Mouse (Mus musculus): Measurements from ENCODE around the gene Cct3. TPM values are rescaled to one million over a fixed set of nuclear protein-coding genes. Genes with fewer than 3 reads are reported as not detected.
A peak's percentile ranks its signal among the peaks of the same experiment; 100 is the strongest.
"Not testable (repeated sequence)": the region's sequence is repeated elsewhere in the genome, so short reads cannot be mapped to it uniquely, and the experiment has no call there.

Gene Cct3
- polyA plus RNA-seq, 1 experiment, result 157 TPM

- Histone ChIP-seq H3K36me3 (ENCODE audit: control insufficient read depth, insufficient read depth, low read length) (peaks cover 3% of the 10 kb centered on the region; the same call in 1 of the 2 replicates), H3K27ac (ENCODE audit: insufficient read depth, low read depth, low read length) (no peak overlapping the region), H3K4me3 (ENCODE audit: insufficient read depth, low read depth, low read length) (no peak overlapping the region), H3K4me1 (ENCODE audit: control insufficient read depth, insufficient read depth, low read length) (no peaks in the 10 kb centered on the region), H3K27me3 (replicated peaks; ENCODE audit: control insufficient read depth, insufficient read depth, low read length) (no peaks in the 10 kb centered on the region)
- no peak for DNase-seq
- TF ChIP-seq POLR2A (IDR thresholded peaks at IDR 0.05; ENCODE audit: low read depth, low read length) (no peak), CTCF (conservative IDR thresholded peaks at IDR 0.05; ENCODE audit: insufficient read depth, insufficient read length, low read depth, low read length) (no peak)
- WGBS, result 79% methylated on average over 4 of the region's 4 CpGs
These were observed 66.8 kb downstream of the Cct3 start for GRCm38 (mm10) chr3:88363700-88364099.

- Histone ChIP-seq H3K4me3 (ENCODE audit: insufficient read depth, low read depth, low read length) (no peak within 1 kb of the TSS), H3K27ac (ENCODE audit: insufficient read depth, low read depth, low read length) (no peak within 1 kb of the TSS), H3K4me1 (ENCODE audit: control insufficient read depth, insufficient read depth, low read length) (no peaks in the 10 kb centered on the region)
These were observed 67.4 kb downstream of the Cct3 start, which contains the start of gene Paqr6 for GRCm38 (mm10) chr3:88364337-88364736. Gene Paqr6, plus strand, starts transcription at chr3:88364584.

GRCm38 (mm10) chr3:88365705-88366361 lies 68.9 kb downstream of the Cct3 start:
- 56% methylated on average over 34 of the region's 34 CpGs for WGBS
- H3K4me3 ChIP-seq (ENCODE audit: insufficient read depth, low read depth, low read length), result no peak overlapping the region
- TF ChIP-seq POLR2A (IDR thresholded peaks at IDR 0.05; ENCODE audit: low read depth, low read length), result no peak
- TF ChIP-seq CTCF (conservative IDR thresholded peaks at IDR 0.05; ENCODE audit: insufficient read depth, insufficient read length, low read depth, low read length), result no peak

More at GRCm38 (mm10) chr3:88364337-88364736, 67.4 kb downstream of the Cct3 start, which contains the start of gene Paqr6:
- Histone ChIP-seq H3K27me3 (replicated peaks; ENCODE audit: control insufficient read depth, insufficient read depth, low read length) (no peaks in the 10 kb centered on the region), H3K36me3 (ENCODE audit: control insufficient read depth, insufficient read depth, low read length) (peaks cover 2% of the 10 kb centered on the region; the same call in 1 of the 2 replicates)
- TF ChIP-seq CTCF (conservative IDR thresholded peaks at IDR 0.05; ENCODE audit: insufficient read depth, insufficient read length, low read depth, low read length), result no peak
- no peak for TF ChIP-seq POLR2A (IDR thresholded peaks at IDR 0.05; ENCODE audit: low read depth, low read length)
- peak; percentile 77 for DNase-seq
- WGBS, result 9% methylated on average over 16 of the region's 16 CpGs

GRCm38 (mm10) chr3:88366830-88367428 lies 70.0 kb downstream of the Cct3 start:
- DNase-seq, result peak; percentile 51
- not testable (repeated sequence) for H3K4me1 ChIP-seq (ENCODE audit: control insufficient read depth, insufficient read depth, low read length); H3K27me3 ChIP-seq (replicated peaks; ENCODE audit: control insufficient read depth, insufficient read depth, low read length); H3K36me3 ChIP-seq (ENCODE audit: control insufficient read depth, insufficient read depth, low read length); H3K27ac ChIP-seq (ENCODE audit: insufficient read depth, low read depth, low read length); H3K4me3 ChIP-seq (ENCODE audit: insufficient read depth, low read depth, low read length)
- WGBS, result 8% methylated on average over 20 of the region's 22 CpGs

More at GRCm38 (mm10) chr3:88365705-88366361, 68.9 kb downstream of the Cct3 start:
- no peaks in the 10 kb centered on the region; the same call in 1 of the 2 replicates for H3K36me3 ChIP-seq (ENCODE audit: control insufficient read depth, insufficient read depth, low read length)
- no peaks in the 10 kb centered on the region for H3K4me1 ChIP-seq (ENCODE audit: control insufficient read depth, insufficient read depth, low read length)
- DNase-seq, result no peak
- H3K27me3 ChIP-seq (replicated peaks; ENCODE audit: control insufficient read depth, insufficient read depth, low read length), result no peaks in the 10 kb centered on the region
- no peak overlapping the region for H3K27ac ChIP-seq (ENCODE audit: insufficient read depth, low read depth, low read length)

- not testable (repeated sequence) for H3K4me1 ChIP-seq (ENCODE audit: control insufficient read depth, insufficient read depth, low read length); H3K36me3 ChIP-seq (ENCODE audit: control insufficient read depth, insufficient read depth, low read length); H3K27me3 ChIP-seq (replicated peaks; ENCODE audit: control insufficient read depth, insufficient read depth, low read length); H3K27ac ChIP-seq (ENCODE audit: insufficient read depth, low read depth, low read length); H3K4me3 ChIP-seq (ENCODE audit: insufficient read depth, low read depth, low read length); DNase-seq
- WGBS, result 51% methylated on average over 3 of the region's 7 CpGs
These were observed 70.6 kb downstream of the Cct3 start for GRCm38 (mm10) chr3:88367517-88367916.

GRCm38 (mm10) chr3:88368511-88368910 lies 71.6 kb downstream of the Cct3 start:
- whole genome bisulfite sequencing, result 86% methylated on average over 7 of the region's 7 CpGs
- not testable (repeated sequence) for H3K36me3 ChIP-seq (ENCODE audit: control insufficient read depth, insufficient read depth, low read length)

More at GRCm38 (mm10) chr3:88368511-88368910, 71.6 kb downstream of the Cct3 start:
- H3K4me1 ChIP-seq (ENCODE audit: control insufficient read depth, insufficient read depth, low read length); DNase-seq; H3K4me3 ChIP-seq (ENCODE audit: insufficient read depth, low read depth, low read length); H3K27ac ChIP-seq (ENCODE audit: insufficient read depth, low read depth, low read length); H3K27me3 ChIP-seq (replicated peaks; ENCODE audit: control insufficient read depth, insufficient read depth, low read length): not testable (repeated sequence)

Other genes starting within 250 kb of the Cct3 start
- 141 and 165 TPM in 2 replicates for gene Naxe, start 238.6 kb upstream of the Cct3 start, polyA plus RNA-seq (2012; rRNA removed)
- gene Ttc24, start 218.8 kb upstream of the Cct3 start, polyA plus RNA-seq (2012; rRNA removed), result 0.15 TPM in 1 of 2 replicates, not detected in the other
- 0.81 and 0.83 TPM in 2 replicates for gene Iqgap3, start 215.1 kb upstream of the Cct3 start, polyA plus RNA-seq (2012; rRNA removed)
- gene Mef2d, start 154.7 kb upstream of the Cct3 start, polyA plus RNA-seq (2012; rRNA removed), result 41.8 and 42.7 TPM in 2 replicates
- 94.4 and 106 TPM in 2 replicates for gene Rhbg, start 42.4 kb upstream of the Cct3 start, polyA plus RNA-seq (2012; rRNA removed)
- 0.22 and 0.23 TPM in 2 replicates for gene Gm38392, start 9.9 kb upstream of the Cct3 start, polyA plus RNA-seq (2012; rRNA removed)
- 5.7 and 8.0 TPM in 2 replicates for gene Tsacc, start 117 bp upstream of the Cct3 start, polyA plus RNA-seq (2012; rRNA removed)
- gene Glmp, start 27.9 kb downstream of the Cct3 start, polyA plus RNA-seq (2012; rRNA removed), result 426 and 429 TPM in 2 replicates
- gene Tmem79, start 39.0 kb downstream of the Cct3 start, polyA plus RNA-seq (2012; rRNA removed), result 14.1 and 15.2 TPM in 2 replicates
- gene Smg5, start 39.1 kb downstream of the Cct3 start, polyA plus RNA-seq (2012; rRNA removed), result 47.8 and 54.6 TPM in 2 replicates
- gene Paqr6, start 67.5 kb downstream of the Cct3 start, polyA plus RNA-seq (2012; rRNA removed), result 3.6 and 5.9 TPM in 2 replicates
- gene Bglap3, start 75.6 kb downstream of the Cct3 start, polyA plus RNA-seq (2012; rRNA removed), result 3.2 and 3.5 TPM in 2 replicates
- gene Bglap2, start 81.6 kb downstream of the Cct3 start, polyA plus RNA-seq (2012; rRNA removed), result not detected in 2 replicates
- 0.61 TPM in 1 of 2 replicates, not detected in the other for gene Bglap, start 87.3 kb downstream of the Cct3 start, polyA plus RNA-seq (2012; rRNA removed)
- gene Pmf1, start 113.2 kb downstream of the Cct3 start, polyA plus RNA-seq (2012; rRNA removed), result 33.9 and 34.4 TPM in 2 replicates
- 38.3 and 42.7 TPM in 2 replicates for gene Slc25a44, start 128.0 kb downstream of the Cct3 start, polyA plus RNA-seq (2012; rRNA removed)
- gene Sema4a, start 164.1 kb downstream of the Cct3 start, polyA plus RNA-seq (2012; rRNA removed), result 176 and 197 TPM in 2 replicates
- gene Lmna, start 212.8 kb downstream of the Cct3 start, polyA plus RNA-seq (2012; rRNA removed), result 55.2 and 73.2 TPM in 2 replicates
- 0.61 and 0.63 TPM in 2 replicates for gene Mex3a, start 235.3 kb downstream of the Cct3 start, polyA plus RNA-seq (2012; rRNA removed)

Measured in kidney, adult 2 months (tissue).